Mouse (Mus musculus): ENCODE results near the gene Atp1b3. TPM values are rescaled to one million over a fixed set of nuclear protein-coding genes. Genes with fewer than 3 reads are reported as not detected.

Gene Atp1b3
- polyA plus RNA-seq, 2 experiments: 29.3 to 60.6 TPM

DNA sequence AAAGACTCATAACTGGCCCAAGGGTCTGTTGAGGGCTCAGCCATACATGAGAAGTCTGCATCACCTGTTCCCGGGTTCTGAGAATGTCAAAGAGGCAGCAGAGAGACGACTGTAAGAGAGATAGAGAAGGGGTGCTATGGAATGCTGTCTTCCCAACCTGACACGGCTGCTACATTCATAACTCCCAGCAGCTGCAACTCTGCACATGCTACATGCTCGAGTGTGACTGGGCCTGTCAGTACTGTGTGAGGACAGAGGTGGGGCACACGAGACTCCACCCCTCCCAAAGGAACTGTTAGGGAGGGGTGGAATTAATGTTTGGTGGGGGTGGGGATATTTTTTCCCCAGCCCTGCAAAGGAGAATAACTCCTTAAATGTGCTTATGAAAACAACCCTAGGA lies 14.5 kb upstream of the Atp1b3 start:
- Histone ChIP-seq H3K9me3 (ENCODE audit: control insufficient read depth, low read length) (no peaks in the 10 kb centered on the region), H3K4me2 (ENCODE audit: low read depth) (no peak overlapping the region), H3K27ac (no peak overlapping the region), H3K27me3 (ENCODE audit: control insufficient read depth, insufficient read depth, low read length) (no peaks in the 10 kb centered on the region), H3K9ac (replicated peaks) (no peak overlapping the region), H3K4me1 (replicated peaks; ENCODE audit: control insufficient read depth in 2 of 2, insufficient read depth in 2 of 2, low read length in 1 of 2) (peaks cover 0 to 6% of the 10 kb centered on the region in 2 experiments; a peak in 1 of 4 replicates), H3K36me3 (replicated peaks; ENCODE audit: control insufficient read depth, insufficient read depth, low read depth) (no peaks in the 10 kb centered on the region), H3K4me3 (ENCODE audit: insufficient read depth in 1 of 2, low read depth in 2 of 2, low read length in 2 of 2) (no peak overlapping the region)
- 48% methylated on average over 5 of the region's 5 CpGs for WGBS (ENCODE audit: insufficient replicate concordance)
- no peak for DNase-seq (ENCODE audit: low read depth in 3 of 3, low spot score in 3 of 3)
- ATAC-seq (ENCODE audit: insufficient read depth): no peak
- TF ChIP-seq CTCF (IDR thresholded peaks at IDR 0.05; ENCODE audit: low read depth) (no peak), EP300 (IDR thresholded peaks at IDR 0.05; ENCODE audit: low read depth) (no peak)

DNA sequence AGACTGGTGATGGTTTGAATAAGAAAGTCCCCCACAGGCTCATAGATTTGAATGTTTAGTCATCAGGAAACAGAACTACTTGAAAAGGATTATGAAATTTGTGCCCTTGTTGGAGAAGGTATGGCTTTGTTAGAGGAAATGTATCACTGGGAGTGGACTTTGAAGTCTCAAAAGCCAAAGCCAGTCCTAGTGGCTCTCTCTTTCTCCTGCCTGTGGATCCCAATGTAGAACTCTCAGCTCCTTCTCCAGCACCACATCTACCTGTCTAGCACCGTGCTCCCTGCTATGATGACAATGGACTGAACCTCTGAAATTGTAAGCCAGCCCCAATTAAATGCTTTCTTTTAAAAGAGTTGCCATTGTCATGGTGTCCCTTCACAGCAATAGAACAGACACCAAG lies 12.9 kb upstream of the Atp1b3 start:
- TF ChIP-seq EP300 (IDR thresholded peaks at IDR 0.05; ENCODE audit: low read depth): no peak
- no peak for TF ChIP-seq CTCF (IDR thresholded peaks at IDR 0.05; ENCODE audit: low read depth)
- no peak overlapping the region for H3K4me3 ChIP-seq (ENCODE audit: insufficient read depth in 1 of 2, low read depth in 2 of 2, low read length in 2 of 2)
- no peak overlapping the region for H3K4me2 ChIP-seq (ENCODE audit: low read depth)
- no peak overlapping the region for H3K27ac ChIP-seq
- no peak for ATAC-seq (ENCODE audit: insufficient read depth)
- H3K9ac ChIP-seq (replicated peaks): no peak overlapping the region
- H3K4me1 ChIP-seq (replicated peaks; ENCODE audit: control insufficient read depth in 2 of 2, insufficient read depth in 2 of 2, low read length in 1 of 2): peaks cover 0 to 6% of the 10 kb centered on the region in 2 experiments; a peak in 1 of 4 replicates
- no peak for DNase-seq (ENCODE audit: low read depth in 3 of 3, low spot score in 3 of 3)
- no peaks in the 10 kb centered on the region for H3K9me3 ChIP-seq (ENCODE audit: control insufficient read depth, low read length)
- H3K36me3 ChIP-seq (replicated peaks; ENCODE audit: control insufficient read depth, insufficient read depth, low read depth): no peaks in the 10 kb centered on the region
- WGBS (ENCODE audit: insufficient replicate concordance): 74% methylated on average over 1 of the region's 1 CpGs
- H3K27me3 ChIP-seq (ENCODE audit: control insufficient read depth, insufficient read depth, low read length): no peaks in the 10 kb centered on the region

DNA sequence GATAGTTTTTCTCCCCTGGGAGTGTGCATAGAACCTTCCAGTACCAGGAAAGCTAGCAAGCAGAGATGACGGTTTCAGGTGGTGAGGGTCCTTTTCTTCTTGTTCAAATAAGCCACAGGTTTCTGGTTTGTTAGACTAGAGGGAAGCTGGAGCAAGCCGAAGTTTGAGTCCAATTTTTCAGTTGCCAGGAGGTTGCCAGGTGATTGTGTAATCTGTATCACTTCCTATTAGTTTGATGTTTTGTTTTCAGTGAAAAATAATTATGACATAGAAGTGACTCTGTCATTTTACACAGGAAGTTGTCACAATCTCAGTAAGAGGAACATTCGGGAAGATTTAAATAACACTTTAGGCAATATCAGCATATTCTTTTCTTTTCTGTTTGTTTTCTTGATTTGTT lies 11.6 kb upstream of the Atp1b3 start:
- Histone ChIP-seq H3K36me3 (replicated peaks; ENCODE audit: control insufficient read depth, insufficient read depth, low read depth) (no peaks in the 10 kb centered on the region), H3K27ac (no peak overlapping the region), H3K4me2 (ENCODE audit: low read depth) (no peak overlapping the region), H3K9me3 (ENCODE audit: control insufficient read depth, low read length) (no peaks in the 10 kb centered on the region), H3K4me3 (ENCODE audit: insufficient read depth in 1 of 2, low read depth in 2 of 2, low read length in 2 of 2) (no peak overlapping the region), H3K9ac (replicated peaks) (no peak overlapping the region), H3K27me3 (ENCODE audit: control insufficient read depth, insufficient read depth, low read length) (no peaks in the 10 kb centered on the region), H3K4me1 (replicated peaks; ENCODE audit: control insufficient read depth in 2 of 2, insufficient read depth in 2 of 2, low read length in 1 of 2) (0 out of 4 replicates have a peak, but pooled peaks cover 0 to 2% of the 10 kb centered on the region in 2 experiments)
- no peak for TF ChIP-seq EP300 (IDR thresholded peaks at IDR 0.05; ENCODE audit: low read depth)
- no peak for TF ChIP-seq CTCF (IDR thresholded peaks at IDR 0.05; ENCODE audit: low read depth)
- 54% methylated on average over 3 of the region's 3 CpGs for WGBS (ENCODE audit: insufficient replicate concordance)
- DNase-seq (ENCODE audit: low read depth in 3 of 3, low spot score in 3 of 3) (no peak), ATAC-seq (ENCODE audit: insufficient read depth) (no peak)

DNA sequence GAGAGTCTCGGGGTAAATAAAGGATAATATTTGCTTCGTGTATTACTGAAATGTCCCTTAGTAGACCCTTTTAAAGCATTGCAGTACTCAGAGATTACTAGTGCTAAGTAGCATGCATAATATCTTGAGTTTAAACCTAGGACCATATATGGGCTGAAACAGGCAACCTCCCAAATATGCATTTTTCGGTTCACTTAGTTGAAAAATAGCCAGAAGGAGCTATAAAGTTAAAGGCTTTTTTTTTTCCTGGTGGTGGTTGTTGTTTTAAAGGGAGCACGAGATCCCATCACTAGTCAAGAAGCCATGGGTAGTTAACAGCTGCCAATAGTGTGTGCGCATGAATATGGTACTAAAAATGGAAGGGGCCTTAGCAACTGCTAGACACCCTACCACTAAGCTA lies 6.8 kb upstream of the Atp1b3 start:
- no peak overlapping the region for H3K27ac ChIP-seq
- no peaks in the 10 kb centered on the region; the same call in 1 of the 2 replicates for H3K27me3 ChIP-seq (ENCODE audit: control insufficient read depth, insufficient read depth, low read length)
- no peaks in the 10 kb centered on the region for H3K36me3 ChIP-seq (replicated peaks; ENCODE audit: control insufficient read depth, insufficient read depth, low read depth)
- no peak overlapping the region for H3K4me3 ChIP-seq (ENCODE audit: insufficient read depth in 1 of 2, low read depth in 2 of 2, low read length in 2 of 2)
- no peaks in the 10 kb centered on the region for H3K9me3 ChIP-seq (ENCODE audit: control insufficient read depth, low read length)
- H3K4me2 ChIP-seq (ENCODE audit: low read depth): no peak overlapping the region
- DNase-seq (ENCODE audit: low read depth in 3 of 3, low spot score in 3 of 3) (no peak), ATAC-seq (ENCODE audit: insufficient read depth) (no peak)
- TF ChIP-seq EP300 (IDR thresholded peaks at IDR 0.05; ENCODE audit: low read depth): no peak
- no peak for TF ChIP-seq CTCF (IDR thresholded peaks at IDR 0.05; ENCODE audit: low read depth)
- H3K4me1 ChIP-seq (replicated peaks; ENCODE audit: control insufficient read depth in 2 of 2, insufficient read depth in 2 of 2, low read length in 1 of 2): peaks cover 0 to 7% of the 10 kb centered on the region in 2 experiments; a peak in 3 of 4 replicates
- H3K9ac ChIP-seq (replicated peaks): no peak overlapping the region
- WGBS (ENCODE audit: insufficient replicate concordance): 72% methylated on average over 5 of the region's 5 CpGs

DNA sequence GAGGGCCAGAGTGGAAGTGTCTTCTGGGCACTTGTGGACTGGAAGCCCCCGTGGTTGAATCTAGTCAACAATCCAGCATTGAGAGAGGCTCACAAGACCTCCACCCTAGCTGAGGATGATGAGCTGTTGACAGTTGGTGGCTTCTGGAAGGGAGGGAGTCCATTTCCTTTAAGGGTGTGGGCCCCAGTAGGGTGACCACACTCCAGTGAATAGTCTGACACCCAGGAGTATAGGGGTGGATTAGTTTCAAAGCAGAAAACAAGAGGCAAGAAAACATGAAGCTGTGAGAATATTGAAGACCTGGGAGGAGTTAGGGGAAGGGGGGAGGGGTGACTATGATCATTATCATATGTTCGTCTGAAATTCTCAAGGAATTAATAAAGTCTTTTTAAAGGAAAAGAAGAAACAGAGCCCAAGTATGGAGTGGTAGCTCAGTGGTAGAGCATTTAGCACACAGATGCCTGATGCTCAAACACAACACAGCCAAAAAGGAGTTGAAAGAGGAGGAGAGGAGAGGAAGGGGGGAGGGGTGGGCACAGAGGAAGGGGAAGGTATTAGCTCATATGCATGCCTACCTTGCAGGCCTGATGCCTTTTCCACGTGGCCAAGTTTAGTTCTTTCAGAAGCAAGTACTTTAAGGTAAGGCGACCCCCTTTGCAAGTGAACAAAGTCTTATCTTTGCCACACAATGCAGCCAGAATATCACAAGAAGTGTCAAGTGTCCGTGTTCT lies 5.6 kb upstream of the Atp1b3 start:
- DNase-seq (ENCODE audit: low read depth in 3 of 3, low spot score in 3 of 3) (no peak), ATAC-seq (ENCODE audit: insufficient read depth) (no peak)
- Histone ChIP-seq H3K27ac (no peak overlapping the region), H3K4me1 (replicated peaks; ENCODE audit: control insufficient read depth in 2 of 2, insufficient read depth in 2 of 2, low read length in 1 of 2) (peaks cover 0 to 11% of the 10 kb centered on the region in 2 experiments), H3K9me3 (ENCODE audit: control insufficient read depth, low read length) (no peaks in the 10 kb centered on the region), H3K27me3 (ENCODE audit: control insufficient read depth, insufficient read depth, low read length) (no peaks in the 10 kb centered on the region; the same call in 1 of the 2 replicates), H3K4me3 (ENCODE audit: insufficient read depth in 1 of 2, low read depth in 2 of 2, low read length in 2 of 2) (no peak overlapping the region), H3K36me3 (replicated peaks; ENCODE audit: control insufficient read depth, insufficient read depth, low read depth) (no peaks in the 10 kb centered on the region), H3K4me2 (ENCODE audit: low read depth) (no peak overlapping the region), H3K9ac (replicated peaks) (no peak overlapping the region)
- whole genome bisulfite sequencing (ENCODE audit: insufficient replicate concordance): 10% methylated on average over 5 of the region's 5 CpGs
- TF ChIP-seq CTCF (IDR thresholded peaks at IDR 0.05; ENCODE audit: low read depth) (no peak), EP300 (IDR thresholded peaks at IDR 0.05; ENCODE audit: low read depth) (no peak)

All from liver, embryonic 14.5 days (tissue).